Mouse (Mus musculus): Measurements from ENCODE around the gene Golga1.

Gene Golga1

GRCm38 (mm10) chr2:39006149-39006730, 59.1 kb downstream of the Golga1 start:
- no peak for DNase-seq (ENCODE audit: inconsistent ontology term)

- DNase-seq (ENCODE audit: inconsistent ontology term), result peak; percentile 66
Measured at GRCm38 (mm10) chr2:39005574-39006079, 59.7 kb downstream of the Golga1 start, which contains the start of gene Rpl35. Rpl35 (minus strand) TSS chr2:39005624.

- DNase-seq (ENCODE audit: inconsistent ontology term), result peak; percentile 94
Measured at GRCm38 (mm10) chr2:39004880-39005435, 60.4 kb downstream of the Golga1 start, which contains the start of gene Arpc5l. Arpc5l (plus strand) TSS chr2:39005348.

GRCm38 (mm10) chr2:39004372-39004771, 61.0 kb downstream of the Golga1 start:
- DNase-seq (ENCODE audit: inconsistent ontology term), result peak; percentile 42

GRCm38 (mm10) chr2:39003512-39003911, 61.8 kb downstream of the Golga1 start:
- DNase-seq (ENCODE audit: inconsistent ontology term), result no peak

- DNase-seq (ENCODE audit: inconsistent ontology term), result no peak
Measured at GRCm38 (mm10) chr2:39003106-39003505, 62.2 kb downstream of the Golga1 start.

- no peak for DNase-seq (ENCODE audit: inconsistent ontology term)
Measured at GRCm38 (mm10) chr2:39001866-39002265, 63.5 kb downstream of the Golga1 start.

GRCm38 (mm10) chr2:39000587-39000919, 64.8 kb downstream of the Golga1 start:
- DNase-seq (ENCODE audit: inconsistent ontology term), result no peak

GRCm38 (mm10) chr2:38999910-39000586, 65.3 kb downstream of the Golga1 start:
- DNase-seq (ENCODE audit: inconsistent ontology term), result no peak

- DNase-seq (ENCODE audit: inconsistent ontology term), result no peak
Measured at GRCm38 (mm10) chr2:38999381-38999780, 66.0 kb downstream of the Golga1 start.

GRCm38 (mm10) chr2:38997386-38998374, 67.7 kb downstream of the Golga1 start, which contains the start of gene Wdr38:
Wdr38 (plus strand) TSS chr2:38997476.
- DNase-seq (ENCODE audit: inconsistent ontology term), result peak; percentile 89

GRCm38 (mm10) chr2:38992452-38992851, 72.9 kb downstream of the Golga1 start:
- DNase-seq (ENCODE audit: inconsistent ontology term), result no peak

- DNase-seq (ENCODE audit: inconsistent ontology term), result no peak
Measured at GRCm38 (mm10) chr2:38992004-38992403, 73.3 kb downstream of the Golga1 start.

GRCm38 (mm10) chr2:38988929-38989328, 76.4 kb downstream of the Golga1 start:
- DNase-seq (ENCODE audit: inconsistent ontology term), result no peak

GRCm38 (mm10) chr2:38987803-38988510, 77.4 kb downstream of the Golga1 start:
- DNase-seq (ENCODE audit: inconsistent ontology term), result no peak

GRCm38 (mm10) chr2:38987371-38987770, 78.0 kb downstream of the Golga1 start:
- no peak for DNase-seq (ENCODE audit: inconsistent ontology term)

- peak; percentile 88 for DNase-seq (ENCODE audit: inconsistent ontology term)
Measured at GRCm38 (mm10) chr2:38986580-38986979, 78.8 kb downstream of the Golga1 start.

- DNase-seq (ENCODE audit: inconsistent ontology term), result no peak
Measured at GRCm38 (mm10) chr2:38983456-38983855, 81.9 kb downstream of the Golga1 start.

- no peak for DNase-seq (ENCODE audit: inconsistent ontology term)
Measured at GRCm38 (mm10) chr2:38977837-38978236, 87.5 kb downstream of the Golga1 start.

- no peak for DNase-seq (ENCODE audit: inconsistent ontology term)
Measured at GRCm38 (mm10) chr2:38975941-38976805, 89.2 kb downstream of the Golga1 start.
